Mouse (Mus musculus): ENCODE data around the gene Mmp19.
A peak's percentile ranks its signal among the peaks of the same experiment; 100 is the strongest.

Mmp19 gene

DNA sequence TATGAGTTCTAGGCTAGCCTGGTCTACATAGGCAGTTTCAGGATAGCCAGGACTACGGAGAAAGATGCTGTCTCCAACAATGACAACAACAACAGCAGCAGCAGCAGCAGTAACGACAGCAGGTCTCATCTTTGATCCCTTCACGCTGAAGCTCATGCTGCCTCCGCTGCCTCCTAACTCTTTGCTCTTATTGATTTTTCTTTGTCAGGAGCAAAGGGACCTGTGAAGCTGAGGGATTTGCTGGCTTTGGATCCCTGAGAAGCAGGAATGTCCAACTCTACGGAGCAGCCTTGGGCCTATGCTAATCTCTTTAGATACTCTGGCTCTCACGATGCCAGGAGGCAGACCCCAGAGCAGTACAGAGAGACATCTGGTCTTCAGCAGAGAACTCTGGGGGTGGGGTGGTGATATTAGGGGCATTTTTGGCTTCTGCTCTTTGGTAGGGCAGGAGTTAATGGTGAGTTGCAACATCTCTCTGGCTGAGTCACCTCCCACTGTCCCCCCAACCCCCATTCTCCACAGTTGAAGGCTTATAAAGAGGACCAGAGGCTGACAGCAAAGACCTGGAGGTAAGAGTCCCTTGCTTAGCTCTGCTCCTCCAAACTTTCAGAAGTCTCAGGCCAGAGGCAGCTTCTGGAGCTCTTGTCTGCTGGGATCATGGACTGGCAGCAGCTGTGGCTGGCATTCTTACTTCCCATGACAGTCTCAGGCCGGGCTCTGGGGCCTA, at the start of gene Mmp19:
Gene Mmp19 (plus strand): TSS at position 513 of the 727 bp plus-strand sequence.
- DNase-seq (ENCODE audit: low read depth, low spot score), result no peak

DNA sequence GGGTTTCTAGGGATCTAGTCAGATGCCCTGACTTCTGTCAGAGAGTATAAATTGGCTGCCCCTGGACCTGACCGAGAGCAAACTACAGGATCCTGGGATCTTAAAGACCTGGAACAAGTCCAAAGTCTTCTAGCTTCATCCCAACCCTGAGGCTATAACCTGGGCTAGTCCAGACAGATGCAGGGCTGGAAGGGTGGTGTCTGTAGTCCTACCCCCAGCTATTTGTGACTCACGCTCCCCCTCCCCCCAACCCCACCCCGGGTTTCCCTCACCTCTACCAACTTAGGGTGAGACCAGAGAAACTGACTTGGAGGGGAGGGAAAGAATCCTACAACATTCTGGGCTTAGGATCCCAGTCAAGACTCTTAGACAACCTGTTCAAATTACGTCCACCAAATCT, 48.1 kb upstream of the Mmp19 start:
- DNase-seq (ENCODE audit: low read depth, low spot score), result no peak

- no peak for DNase-seq (ENCODE audit: low read depth, low spot score)
Measured at GRCm38 (mm10) chr10:128743235-128743634, 47.5 kb upstream of the Mmp19 start.

DNA sequence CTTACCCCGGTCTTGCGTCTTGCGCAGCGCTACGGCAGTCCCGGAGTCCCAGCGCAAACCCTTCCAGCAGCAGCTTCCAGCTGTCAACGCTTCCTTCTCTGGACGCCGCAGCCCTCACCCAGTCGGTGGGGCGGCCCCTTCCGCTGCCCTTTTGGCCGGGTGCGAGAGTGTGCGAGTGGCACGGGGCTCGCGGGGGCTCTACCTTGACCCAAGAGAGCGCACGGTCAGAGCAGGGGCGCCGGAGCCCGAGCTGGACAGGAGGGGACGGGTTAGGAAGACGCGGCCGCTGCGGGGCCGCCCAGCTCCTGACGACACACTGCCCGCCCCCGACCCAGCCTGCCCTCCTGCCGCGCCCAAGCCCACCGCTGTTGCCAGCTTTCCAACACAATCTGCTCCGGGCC, 46.9 kb upstream of the Mmp19 start:
- peak; percentile 35 for DNase-seq (ENCODE audit: low read depth, low spot score)

DNA sequence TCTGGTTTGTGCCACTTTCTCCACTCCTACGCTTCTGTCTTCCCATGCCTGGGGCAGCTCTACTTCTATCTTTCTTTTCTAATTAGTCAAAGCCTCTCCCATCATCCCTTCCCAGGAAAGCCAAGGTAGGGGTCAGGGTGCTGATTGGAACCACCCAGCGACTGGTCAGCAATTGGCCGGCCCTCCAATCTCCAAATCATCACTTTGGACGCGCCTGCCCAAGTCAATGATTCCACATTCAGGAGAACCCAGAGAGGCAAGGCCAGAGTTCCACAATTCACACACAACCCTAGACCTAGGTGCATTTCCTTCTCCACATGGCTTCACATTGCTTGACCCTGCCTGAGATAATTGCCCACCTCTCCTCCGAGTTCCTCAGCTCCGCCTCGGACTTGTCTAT, 46.5 kb upstream of the Mmp19 start:
- DNase-seq (ENCODE audit: low read depth, low spot score), result no peak

GRCm38 (mm10) chr10:128744680-128745601, 45.8 kb upstream of the Mmp19 start, which contains the start of gene Dgka:
Gene Dgka (minus strand): TSS chr10:128744855.
- no peak for DNase-seq (ENCODE audit: low read depth, low spot score)

GRCm38 (mm10) chr10:128745946-128746613, 44.6 kb upstream of the Mmp19 start:
- DNase-seq (ENCODE audit: low read depth, low spot score), result no peak

GRCm38 (mm10) chr10:128746972-128747645, 43.6 kb upstream of the Mmp19 start:
- no peak for DNase-seq (ENCODE audit: low read depth, low spot score)

DNA sequence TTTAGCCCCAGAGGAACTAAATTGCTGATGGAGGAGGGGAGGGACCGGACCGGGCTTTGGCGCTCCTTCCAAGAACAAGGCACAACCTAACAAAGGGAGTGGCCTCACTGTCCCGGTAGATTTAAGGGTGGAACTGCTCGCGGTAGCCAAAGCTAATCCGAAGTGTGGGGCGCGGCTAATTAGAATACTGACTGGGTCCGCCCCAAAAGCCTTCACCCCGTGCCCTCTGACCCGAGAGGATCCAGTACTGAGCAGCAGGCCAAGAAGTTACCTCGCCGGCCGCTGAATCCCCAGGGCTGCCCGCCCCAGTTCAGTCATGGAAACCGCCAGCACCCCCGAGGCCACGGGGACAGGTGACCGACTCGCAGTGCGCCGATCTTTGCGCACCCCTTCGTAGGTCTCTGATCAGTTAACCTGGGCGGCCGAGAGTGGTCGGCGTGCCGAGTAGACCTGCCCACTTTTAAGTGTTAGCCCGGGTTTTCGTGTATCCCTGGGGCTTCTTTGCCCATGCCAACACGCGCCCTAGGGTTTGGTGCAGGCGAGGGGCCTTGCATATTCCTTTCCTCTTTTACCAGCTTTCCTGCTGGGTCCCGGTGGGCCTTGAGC, 43.0 kb upstream of the Mmp19 start, which contains the start of gene Pym1:
Gene Pym1 (plus strand): TSS at position 244 of the 606 bp plus-strand sequence.
- peak; percentile 75 for DNase-seq (ENCODE audit: low read depth, low spot score)

GRCm38 (mm10) chr10:128748252-128748864, 42.4 kb upstream of the Mmp19 start:
- DNase-seq (ENCODE audit: low read depth, low spot score), result peak; percentile 93

- no peak for DNase-seq (ENCODE audit: low read depth, low spot score)
Measured at GRCm38 (mm10) chr10:128772895-128773294, 17.8 kb upstream of the Mmp19 start.

DNA sequence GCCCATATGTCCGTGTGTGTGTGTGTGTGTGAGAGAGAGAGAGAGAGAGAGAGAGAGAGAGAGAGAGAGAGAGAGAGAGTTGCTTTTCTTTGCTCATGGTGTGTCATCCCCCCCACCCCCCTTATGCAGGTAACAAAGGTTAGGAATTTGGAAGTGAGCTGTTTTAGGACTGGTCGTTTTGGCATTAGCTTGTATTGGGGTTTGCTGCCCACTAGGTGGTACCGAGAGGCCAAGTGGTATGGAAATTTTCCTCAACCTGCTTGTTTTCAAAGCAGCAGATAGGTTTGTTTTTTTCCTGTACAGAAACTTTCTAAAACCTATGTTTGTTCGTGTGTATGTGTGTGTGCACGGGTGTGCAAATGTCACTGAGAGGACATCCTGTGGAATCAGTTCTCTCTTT, 17.0 kb upstream of the Mmp19 start:
- peak; percentile 20 for DNase-seq (ENCODE audit: low read depth, low spot score)

- no peak for DNase-seq (ENCODE audit: low read depth, low spot score)
Measured at GRCm38 (mm10) chr10:128778441-128778840, 12.3 kb upstream of the Mmp19 start.

DNA sequence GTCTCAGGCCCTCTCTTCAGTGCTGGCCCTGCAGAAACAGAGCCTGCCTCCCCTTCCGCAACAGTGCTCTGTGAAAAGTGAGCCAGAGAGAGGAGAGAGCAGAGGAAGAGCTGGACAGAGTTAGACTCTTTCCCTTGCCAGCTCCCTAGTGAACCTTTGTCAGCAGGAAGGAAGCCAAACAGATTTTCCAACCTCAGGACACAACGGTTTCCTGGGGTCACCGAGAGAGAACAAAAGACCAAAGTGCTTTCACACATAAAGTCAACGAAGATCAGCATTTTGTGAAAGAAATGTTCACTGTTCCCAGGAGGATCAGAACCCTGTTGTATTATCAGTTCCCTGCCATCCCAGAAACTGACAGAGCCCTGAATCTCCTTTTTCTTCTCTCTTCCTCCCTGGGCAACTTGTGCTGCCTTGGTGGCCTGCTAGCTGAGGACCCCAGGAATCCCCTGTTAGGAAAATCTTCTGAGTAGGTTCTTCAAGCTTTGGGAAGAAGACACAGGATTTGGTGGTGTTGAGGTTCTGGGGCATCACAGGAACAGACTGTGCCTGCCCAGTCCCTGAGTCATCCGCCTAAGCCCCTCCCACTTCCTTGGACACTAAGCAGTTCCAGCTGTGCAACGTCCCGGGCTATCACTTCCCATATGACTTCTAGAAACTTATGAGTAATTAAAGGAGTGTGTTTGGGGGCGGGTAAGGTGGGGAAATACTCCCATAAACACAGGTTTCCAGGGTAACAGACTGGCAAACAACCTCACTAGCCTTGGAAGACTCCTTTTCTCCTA, 11.5 kb upstream of the Mmp19 start:
- DNase-seq (ENCODE audit: low read depth, low spot score), result peak; percentile 85

GRCm38 (mm10) chr10:128780200-128780599, 10.5 kb upstream of the Mmp19 start:
- DNase-seq (ENCODE audit: low read depth, low spot score), result no peak

GRCm38 (mm10) chr10:128792041-128792440, 1.3 kb downstream of the Mmp19 start:
- no peak for DNase-seq (ENCODE audit: low read depth, low spot score)

DNA sequence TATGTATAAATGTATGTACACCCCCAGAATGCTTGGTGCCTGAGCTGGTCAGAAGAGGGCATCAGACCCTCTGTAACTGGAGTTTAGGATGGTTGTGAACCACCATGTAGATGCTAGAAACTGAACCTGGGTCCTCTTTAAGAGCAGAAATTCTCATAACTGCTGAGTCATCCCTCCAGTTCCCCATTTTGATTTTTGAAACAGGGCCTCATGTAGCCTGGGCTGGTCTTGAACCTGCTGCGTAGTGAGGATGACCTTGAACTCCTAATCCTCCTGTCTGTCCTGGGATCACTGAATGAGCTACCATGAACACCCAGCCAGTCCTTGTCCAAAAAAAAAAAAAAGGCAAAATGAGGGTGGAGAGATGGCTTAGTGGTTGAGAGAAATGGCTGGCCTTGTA, 2.5 kb downstream of the Mmp19 start:
- DNase-seq (ENCODE audit: low read depth, low spot score), result no peak

GRCm38 (mm10) chr10:128794391-128794790, 3.7 kb downstream of the Mmp19 start:
- no peak for DNase-seq (ENCODE audit: low read depth, low spot score)

GRCm38 (mm10) chr10:128795581-128795980, 4.9 kb downstream of the Mmp19 start:
- DNase-seq (ENCODE audit: low read depth, low spot score), result no peak

- no peak for DNase-seq (ENCODE audit: low read depth, low spot score)
Measured at GRCm38 (mm10) chr10:128798676-128799075, 8.0 kb downstream of the Mmp19 start.
